Comparison of ENCODE assay signal across 12 mouse cellular contexts in the genomic region with DNA sequence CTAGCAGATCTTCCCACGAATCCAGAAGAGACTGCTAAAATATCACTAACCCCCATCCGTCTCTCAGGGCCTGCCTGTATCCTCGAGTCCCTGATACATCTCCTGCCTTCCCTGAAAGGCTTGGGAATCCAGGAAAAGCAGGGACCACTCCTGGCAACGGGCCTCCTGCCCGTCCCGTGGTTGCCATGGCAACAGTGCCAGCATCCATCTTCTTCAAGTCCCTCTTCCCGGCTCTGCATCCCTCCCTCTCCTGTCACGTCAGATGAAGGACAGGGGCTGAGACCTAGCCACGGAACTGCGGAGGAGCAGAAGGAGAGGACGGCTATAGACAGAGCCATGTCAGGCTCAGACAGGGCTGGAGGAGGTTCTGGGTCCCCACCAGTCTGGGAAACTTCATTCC.
DNase-seq lines count a peak whose midpoint lies in the region; ATAC-seq lines count a peak whose summit lies in the region.
"Had no signal": no experiment of that assay in that cellular context is flagged by ENCODE, and none has a peak within 500 bp of the region (broad histone marks: within the 10 kb centered on the region; RNA-seq: fewer than 3 reads in every experiment).

No protein-coding gene starts in this region.

- no peak overlapping the region for H3K4me2 ChIP-seq in neural tube, embryonic 13.5 days
- H3K4me2 ChIP-seq in intestine, embryonic 16.5 days (ENCODE audit: low read depth, low read length): no peak overlapping the region

- peaks cover 12% of the 10 kb centered on the region for H3K4me1 ChIP-seq in embryonic facial prominence, embryonic 10.5 days
- peaks cover 18% of the 10 kb centered on the region for H3K4me1 ChIP-seq in neural tube, embryonic 13.5 days (replicated peaks)
- no peaks in the 10 kb centered on the region for H3K4me1 ChIP-seq in intestine, embryonic 16.5 days (ENCODE audit: control insufficient read depth, insufficient read depth, low read length)

- H3K36me3 ChIP-seq in embryonic facial prominence, embryonic 10.5 days (replicated peaks): no peaks in the 10 kb centered on the region
- no peaks in the 10 kb centered on the region for H3K36me3 ChIP-seq in neural tube, embryonic 13.5 days
- H3K36me3 ChIP-seq in intestine, embryonic 16.5 days (ENCODE audit: control insufficient read depth, insufficient read depth, low read length): no peaks in the 10 kb centered on the region

- H3K9ac ChIP-seq in neural tube, embryonic 13.5 days: no peak overlapping the region
- H3K9ac ChIP-seq in intestine, embryonic 16.5 days (ENCODE audit: low read depth, low read length): no peak overlapping the region

- intact Hi-C loops in left cerebral cortex, postnatal 10 days (cut with DNase I): no loop called here

- no peaks in the 10 kb centered on the region for H3K27me3 ChIP-seq in embryonic facial prominence, embryonic 10.5 days (replicated peaks; ENCODE audit: low read depth, poor library complexity, severe bottlenecking)
- peaks cover 23% of the 10 kb centered on the region for H3K27me3 ChIP-seq in neural tube, embryonic 13.5 days
- H3K27me3 ChIP-seq in intestine, embryonic 16.5 days (replicated peaks; ENCODE audit: control insufficient read depth, insufficient read depth, low read length): no peaks in the 10 kb centered on the region

- no peak overlapping the region for H3K4me3 ChIP-seq in embryonic facial prominence, embryonic 10.5 days
- H3K4me3 ChIP-seq in neural tube, embryonic 13.5 days: no peak overlapping the region
- H3K4me3 ChIP-seq in intestine, embryonic 16.5 days (ENCODE audit: low read length): no peak overlapping the region

- DNase-seq in embryonic facial prominence, embryonic 10.5 days (ENCODE audit: low spot score): peak; percentile 18
- DNase-seq in frontal cortex, postnatal 14 days (ENCODE audit: low spot score in 2 of 2): peak; percentile 66 to 70
- DNase-seq in left cerebral cortex, postnatal 10 days (ENCODE audit: extremely low spot score in 1 of 2, low spot score in 2 of 2): peak; percentile 83 to 84
- DNase-seq in heart, adult 18-20 months: no peak
- no peak for DNase-seq in testis, postnatal 14 days (ENCODE audit: low spot score)
- DNase-seq in MN1 (ENCODE audit: low spot score): no peak
- DNase-seq: adrenal gland, postnatal 25 days; kidney, postnatal 10 days; lung, adult 18-20 months; thymus, postnatal 14 days had no signal

- H3K27ac ChIP-seq in embryonic facial prominence, embryonic 10.5 days (replicated peaks): no peak overlapping the region
- peak overlapping the region; percentile 68 for H3K27ac ChIP-seq in neural tube, embryonic 13.5 days (replicated peaks)
- no peak overlapping the region for H3K27ac ChIP-seq in intestine, embryonic 16.5 days (ENCODE audit: low read length)

- 55% methylated on average over 11 of the region's 11 CpGs for WGBS in embryonic facial prominence, embryonic 10.5 days
- 21% methylated on average over 11 of the region's 11 CpGs for WGBS in neural tube, embryonic 13.5 days
- 39% methylated on average over 11 of the region's 11 CpGs for WGBS in intestine, embryonic 16.5 days

- no peaks in the 10 kb centered on the region for H3K9me3 ChIP-seq in embryonic facial prominence, embryonic 10.5 days
- H3K9me3 ChIP-seq in neural tube, embryonic 13.5 days: no peaks in the 10 kb centered on the region
- no peaks in the 10 kb centered on the region for H3K9me3 ChIP-seq in intestine, embryonic 16.5 days (ENCODE audit: control insufficient read depth, low read length)

- ATAC-seq in neural tube, embryonic 13.5 days (ENCODE audit: low read depth): peak; percentile 71
- no peak for ATAC-seq in intestine, embryonic 16.5 days

Comparison
In these comparisons a context has a peak if more than half of its experiments do, and no peak if none do; other contexts are left out.
1. DNase-seq: peak in embryonic facial prominence, embryonic 10.5 days (single experiment), frontal cortex, postnatal 14 days (2 of 2) and left cerebral cortex, postnatal 10 days (2 of 2); none in heart, adult 18-20 months (0 of 2), testis, postnatal 14 days (single experiment) and MN1 (single experiment).